Mouse (Mus musculus): ENCODE results near the gene Lgsn.

- TF ChIP-seq CTCF (conservative IDR thresholded peaks at IDR 0.05; ENCODE audit: low read length) (peak; percentile 70), POU5F1 (IDR thresholded peaks at IDR 0.05; ENCODE audit: borderline replicate concordance, low read length) (no peak)
Measured at GRCm38 (mm10) chr1:31153793-31154349, 22.3 kb upstream of the Lgsn start.

Data from E14TG2a.4 (cell line).